Mouse (Mus musculus) liver, embryonic 14.5 days (tissue): Measurements from ENCODE around the gene Qtrt1. TPM values are rescaled to one million over a fixed set of nuclear protein-coding genes. Genes with fewer than 3 reads are reported as not detected.

ENCODE experiments used
- ATAC-seq: fragments of 200-750 bp; cut with Nextera tagmentation; 2 replicates; pipeline ENCODE4 v1.8.0; 2017; ENCODE audit warnings: moderate number of reproducible peaks, mild to moderate bottlenecking, moderate library complexity; ENCODE audit not compliant: insufficient read depth
- DNase-seq, 3 experiments: peaks; one replicate each; pipeline ENCODE4 v3.0.0-alpha.2; 2012 to 2013; ENCODE audit warnings: low read depth in 3 of 3, low spot score in 3 of 3
- H3K27ac ChIP-seq: fragments of 300-500 bp; sonication (generic); 2 replicates; pipeline ENCODE4 v1.5.1; 2014; ENCODE audit warnings: moderate library complexity, mild to moderate bottlenecking, control low read depth, inconsistent platforms
- H3K27me3 ChIP-seq: fragments of 300-500 bp; sonication (generic); 2 replicates; pipeline ENCODE4 v1.6.1; 2014; ENCODE audit warnings: mild to moderate bottlenecking, low read length, moderate library complexity; ENCODE audit not compliant: control insufficient read depth, insufficient read depth
- H3K36me3 ChIP-seq: fragments of 300-500 bp; sonication (generic); replicated peaks from 2 replicates; pipeline ENCODE4 v1.6.1; 2014; ENCODE audit warnings: low read depth; ENCODE audit not compliant: control insufficient read depth, insufficient read depth
- H3K4me1 ChIP-seq, 2 experiments: fragments of 200-500 bp in 1 of 2; fragments of 300-500 bp in 1 of 2; sonication (generic) in 1 of 2; replicated peaks; 2 replicates each; pipeline ENCODE4 v1.6.1; 2012 to 2014; ENCODE audit warnings: antibody characterized with exemption in 1 of 2, inconsistent platforms in 1 of 2, low read length in 1 of 2; ENCODE audit not compliant: control insufficient read depth in 2 of 2, insufficient read depth in 2 of 2
- H3K4me2 ChIP-seq: fragments of 300-500 bp; sonication (generic); 2 replicates; pipeline ENCODE4 v1.6.1; 2014; ENCODE audit warnings: low read depth, mild to moderate bottlenecking, control low read depth, moderate library complexity
- H3K4me3 ChIP-seq, 2 experiments: fragments of 200-500 bp in 1 of 2; fragments of 300-500 bp in 1 of 2; sonication (generic) in 1 of 2; 2 replicates each; pipeline ENCODE4 v1.5.1; 2012 to 2014; ENCODE audit warnings: low read depth in 2 of 2, low read length in 2 of 2, mild to moderate bottlenecking in 2 of 2, control low read depth in 1 of 2, inconsistent platforms in 1 of 2, moderate library complexity in 1 of 2; ENCODE audit not compliant: insufficient read depth in 1 of 2
- H3K9ac ChIP-seq: fragments of 300-500 bp; sonication (generic); replicated peaks from 2 replicates; pipeline ENCODE4 v1.6.1; 2014; ENCODE audit warnings: mild to moderate bottlenecking, control low read depth, moderate library complexity
- H3K9me3 ChIP-seq: fragments of 300-500 bp; sonication (generic); 2 replicates; pipeline ENCODE4 v1.6.1; 2016; ENCODE audit warnings: low read length, mixed read lengths; ENCODE audit not compliant: control insufficient read depth
- CTCF ChIP-seq: IDR thresholded peaks from 2 replicates; pipeline ENCODE4 v1.5.1; 2016; ENCODE audit warnings: antibody characterized with exemption, low read depth, control low read depth
- EP300 ChIP-seq: IDR thresholded peaks from 2 replicates; pipeline ENCODE4 v1.6.1; 2016; ENCODE audit warnings: antibody characterized with exemption, low read depth
- WGBS: fragments of 180-500 bp; shearing (Covaris S2); extraction: QIAGEN DNeasy Blood & Tissue Kit; methylation state at CpG from one replicate; pipeline ENCODE4 v1.1.7; 2014; ENCODE audit not compliant: insufficient replicate concordance; 5-methylcytosine and 5-hydroxymethylcytosine counted together
- polyA plus RNA-seq, 2 experiments: library from polyadenylated mRNA; depleted of rRNA in 1 of 2; stranded (reverse) in 1 of 2; unstranded in 1 of 2; fragments of >200 nt; fragmentation: Nextera tagmentation in 1 of 2; extraction: Ambion mirVana in 1 of 2; gene quantifications; 2 replicates each; pipeline versions ENCODE4 v1.2.1 to v1.2.3; 2012 to 2014

Qtrt1 gene
- polyA plus RNA-seq, 2 experiments = 20.0 to 25.4 TPM

DNA sequence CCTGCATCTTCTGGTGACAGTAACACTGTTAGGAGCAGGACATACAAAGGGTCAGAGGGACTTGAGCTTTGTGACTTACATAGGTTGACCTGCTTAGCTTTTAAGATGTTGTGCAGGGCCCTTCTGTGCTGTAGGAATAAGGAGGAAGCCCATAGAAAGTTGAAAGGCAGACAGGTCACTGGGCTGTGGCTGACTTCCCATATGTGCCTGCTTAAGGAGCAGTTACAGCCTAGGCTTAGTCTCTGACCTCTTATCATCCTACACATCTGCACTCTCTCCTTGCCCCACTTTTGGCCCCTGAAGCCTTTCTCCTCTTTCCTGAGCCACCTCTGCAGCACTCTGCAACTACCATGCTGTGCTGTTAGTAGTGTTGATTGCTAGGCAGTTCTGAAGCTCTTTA is 27.7 kb upstream of the Qtrt1 start:
- peaks cover under 1% of the 10 kb centered on the region; the same call in 1 of the 2 replicates for H3K36me3 ChIP-seq
- no peak for TF ChIP-seq EP300
- no peak for TF ChIP-seq CTCF
- peaks cover 10 to 14% of the 10 kb centered on the region in 2 experiments for H3K4me1 ChIP-seq
- DNase-seq (no peak), ATAC-seq (0 out of 2 replicates have a peak, but pooled peaks have one; percentile 18)
- H3K27me3 ChIP-seq = no peaks in the 10 kb centered on the region
- H3K9ac ChIP-seq = no peak overlapping the region
- H3K4me2 ChIP-seq = no peak overlapping the region
- H3K27ac ChIP-seq = no peak overlapping the region
- no peaks in the 10 kb centered on the region for H3K9me3 ChIP-seq
- H3K4me3 ChIP-seq = no peak overlapping the region

DNA sequence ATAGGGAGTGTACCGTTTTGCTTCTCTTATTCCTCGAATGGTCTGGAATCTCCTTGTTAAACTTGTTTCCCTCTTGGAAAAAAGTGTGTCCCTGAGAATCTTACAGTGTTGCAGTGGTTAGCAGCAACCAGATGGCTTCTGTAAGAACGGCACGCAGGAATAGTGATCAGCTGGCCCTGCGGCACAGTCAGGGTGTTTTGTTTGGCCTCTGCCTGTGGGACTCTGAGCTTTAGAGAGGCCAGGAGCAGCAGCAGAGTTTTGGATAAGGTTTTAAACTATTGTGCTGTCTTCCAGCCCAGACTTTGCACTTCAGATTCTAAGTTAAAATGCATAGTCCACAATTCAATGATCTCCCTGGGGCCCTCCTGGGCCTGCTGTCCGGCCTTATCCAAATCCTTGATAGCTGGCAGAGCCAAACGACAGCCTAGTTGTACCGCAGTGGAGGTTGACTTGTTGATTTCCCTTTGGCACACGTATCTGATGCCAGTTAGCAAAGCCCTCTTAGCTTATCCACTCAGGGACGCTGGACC is 18.9 kb upstream of the Qtrt1 start:
- H3K9me3 ChIP-seq = no peaks in the 10 kb centered on the region

DNA sequence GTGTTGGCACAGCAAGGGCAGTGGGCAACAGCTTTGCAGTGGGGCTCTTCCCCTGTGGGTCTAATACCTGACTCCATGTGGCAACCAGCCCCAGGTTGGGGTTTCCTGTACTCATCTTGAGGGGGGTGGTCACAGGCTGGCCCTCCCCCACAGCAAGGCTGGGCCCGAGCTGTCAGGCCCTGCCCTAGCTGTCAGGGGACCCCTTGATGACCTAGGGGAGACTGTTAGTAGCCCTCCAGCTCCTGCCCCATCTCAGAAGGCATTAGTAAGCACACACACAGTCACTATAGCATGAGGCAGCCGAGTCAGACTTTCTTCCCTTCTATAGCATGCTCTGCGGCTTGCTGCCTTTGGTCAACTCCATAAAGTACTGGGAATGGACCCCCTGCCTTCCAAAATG is 15.9 kb upstream of the Qtrt1 start:
- 71% methylated on average over 3 of the region's 3 CpGs for WGBS
- TF ChIP-seq EP300 (no peak), CTCF (no peak)
- H3K9ac ChIP-seq = no peak overlapping the region
- no peak overlapping the region for H3K4me3 ChIP-seq
- no peaks in the 10 kb centered on the region for H3K9me3 ChIP-seq
- H3K27ac ChIP-seq = no peak overlapping the region
- DNase-seq (no peak), ATAC-seq (no peak)
- no peaks in the 10 kb centered on the region for H3K4me1 ChIP-seq
- H3K27me3 ChIP-seq = no peaks in the 10 kb centered on the region
- H3K36me3 ChIP-seq = peaks cover 66% of the 10 kb centered on the region
- no peak overlapping the region for H3K4me2 ChIP-seq

More for the DNA sequence above, 18.9 kb upstream of the Qtrt1 start:
- no peak overlapping the region for H3K9ac ChIP-seq
- no peak for DNase-seq
- no peak overlapping the region for H3K27ac ChIP-seq
- H3K36me3 ChIP-seq = peaks cover 46% of the 10 kb centered on the region
- H3K4me3 ChIP-seq = no peak overlapping the region
- H3K4me2 ChIP-seq = no peak overlapping the region
- TF ChIP-seq CTCF (no peak), EP300 (no peak)
- H3K4me1 ChIP-seq = no peaks in the 10 kb centered on the region
- ATAC-seq = no peak
- H3K27me3 ChIP-seq = no peaks in the 10 kb centered on the region
- WGBS = 80% methylated on average over 10 of the region's 10 CpGs

DNA sequence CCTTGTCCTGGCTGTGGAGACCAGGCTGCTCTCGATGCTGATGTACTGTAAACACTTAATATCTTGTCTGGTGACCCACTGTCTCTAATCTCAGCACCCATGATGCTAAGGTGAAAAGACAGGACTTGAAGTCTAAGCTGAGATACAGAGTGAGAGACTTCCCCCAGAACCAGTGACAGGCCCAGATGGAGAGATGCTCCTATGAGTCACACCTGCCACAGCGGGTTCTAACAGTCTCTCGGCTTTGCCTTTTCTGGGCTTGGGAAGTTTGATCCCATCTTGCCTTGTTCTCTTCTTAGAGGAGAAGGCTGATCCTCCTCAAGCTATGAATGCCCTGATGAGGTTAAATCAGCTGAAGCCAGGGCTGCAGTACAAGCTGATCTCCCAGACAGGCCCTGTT is 14.5 kb upstream of the Qtrt1 start:
- Histone ChIP-seq H3K36me3 (peaks cover 63% of the 10 kb centered on the region), H3K9me3 (no peaks in the 10 kb centered on the region), H3K4me1 (no peaks in the 10 kb centered on the region), H3K9ac (no peak overlapping the region), H3K27me3 (no peaks in the 10 kb centered on the region), H3K4me3 (no peak overlapping the region), H3K27ac (no peak overlapping the region), H3K4me2 (no peak overlapping the region)
- no peak for TF ChIP-seq EP300
- no peak for TF ChIP-seq CTCF
- ATAC-seq (no peak), DNase-seq (no peak)
- 90% methylated on average over 3 of the region's 3 CpGs for WGBS

DNA sequence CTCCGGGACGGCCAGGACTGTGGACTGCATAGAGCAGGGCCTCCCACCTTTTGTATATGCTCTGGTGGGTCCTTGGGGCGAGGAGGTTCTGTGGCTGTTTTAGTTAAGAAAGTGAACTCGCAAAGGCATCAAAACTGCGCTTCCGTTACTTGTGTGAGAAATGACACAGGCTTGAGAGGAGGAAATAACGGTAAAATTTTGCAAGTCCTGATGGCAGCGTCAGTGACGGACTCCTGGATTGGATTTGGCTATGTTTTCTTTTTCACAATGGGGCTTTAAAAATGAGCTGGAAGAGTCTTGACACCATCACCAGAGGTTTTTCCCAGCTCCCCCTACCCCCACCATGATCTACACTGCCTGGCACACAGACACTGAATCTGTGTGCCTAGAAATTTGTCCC is 10.6 kb upstream of the Qtrt1 start:
- WGBS = 86% methylated on average over 9 of the region's 9 CpGs
- H3K9me3 ChIP-seq = no peaks in the 10 kb centered on the region
- no peak overlapping the region for H3K27ac ChIP-seq
- no peak for DNase-seq
- TF ChIP-seq EP300 (no peak), CTCF (no peak)
- H3K4me3 ChIP-seq = no peak overlapping the region
- H3K4me2 ChIP-seq = no peak overlapping the region
- no peak overlapping the region for H3K9ac ChIP-seq
- no peaks in the 10 kb centered on the region for H3K27me3 ChIP-seq
- ATAC-seq = no peak
- no peaks in the 10 kb centered on the region for H3K4me1 ChIP-seq
- peaks cover 54% of the 10 kb centered on the region for H3K36me3 ChIP-seq
